Mouse (Mus musculus) olfactory bulb, adult 2 months (tissue): ENCODE data around the gene Vapb.

ENCODE experiments used
- CTCF ChIP-seq: fragments of 200-500 bp; IDR thresholded peaks from 2 replicates; pipeline ENCODE4 v1.5.1; 2012; ENCODE audit warnings: low read depth, mild to moderate bottlenecking, low read length, moderate library complexity; ENCODE audit not compliant: insufficient read depth
- POLR2A ChIP-seq: fragments of 200-500 bp; IDR thresholded peaks from 2 replicates; pipeline ENCODE4 v1.6.1; 2012; ENCODE audit warnings: mild to moderate bottlenecking, low read depth, low read length, moderate library complexity; ENCODE audit not compliant: insufficient read depth

DNA sequence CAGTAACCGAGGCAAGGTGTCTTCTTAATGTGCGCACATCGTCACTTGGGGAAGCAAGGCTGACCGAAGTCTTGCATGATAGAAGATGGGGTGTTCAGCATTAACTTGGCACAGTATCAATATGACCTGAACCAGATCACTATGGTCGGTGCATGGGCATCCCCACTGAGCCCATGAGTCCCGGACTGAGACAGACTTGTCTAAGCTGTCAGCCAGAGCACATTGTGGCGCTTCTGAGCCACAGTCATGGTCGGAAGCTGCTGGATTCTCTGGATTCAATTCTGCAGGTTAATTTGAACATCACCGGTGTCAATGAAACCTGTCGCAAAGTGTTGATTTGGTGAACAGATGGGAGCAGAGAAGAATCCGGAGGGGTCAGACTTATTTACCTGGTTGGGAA lies 66.5 kb downstream of the Vapb start:
- no peak for TF ChIP-seq CTCF
- no peak for TF ChIP-seq POLR2A
